In genomic region chr6:83592051-83592450, GRCm38 (mm10) we compare ENCODE assay signal across 29 mouse cellular contexts. TPM values are rescaled to one million over a fixed set of nuclear protein-coding genes. Genes with fewer than 3 reads are reported as not detected.
"Had no signal": no experiment of that assay in that cellular context is flagged by ENCODE, and none has a peak within 500 bp of the region (broad histone marks: within the 10 kb centered on the region; RNA-seq: fewer than 3 reads in every experiment).

No protein-coding gene starts in this region.

- H3K27me3 ChIP-seq: heart, embryonic 13.5 days; heart, embryonic 15.5 days; intestine, embryonic 15.5 days; limb, embryonic 12.5 days; liver, embryonic 13.5 days; liver, embryonic 15.5 days had no signal

- H3K9me3 ChIP-seq: heart, embryonic 13.5 days; heart, embryonic 15.5 days; hindbrain, embryonic 10.5 days; hindbrain, embryonic 13.5 days; intestine, embryonic 15.5 days; limb, embryonic 10.5 days; limb, embryonic 12.5 days; liver, embryonic 13.5 days; liver, embryonic 15.5 days had no signal

- H3K27ac ChIP-seq: gastrocnemius, adult 2 months; heart, embryonic 13.5 days; heart, embryonic 15.5 days; hindbrain, embryonic 10.5 days; hindbrain, embryonic 13.5 days; intestine, embryonic 15.5 days; layer of hippocampus, adult 2 months; left cerebral cortex, adult 2 months; limb, embryonic 10.5 days; limb, embryonic 12.5 days; liver, embryonic 13.5 days; liver, embryonic 15.5 days had no signal

- H3K4me3 ChIP-seq: gastrocnemius, adult 2 months; heart, embryonic 13.5 days; heart, embryonic 15.5 days; hindbrain, embryonic 10.5 days; hindbrain, embryonic 13.5 days; intestine, embryonic 15.5 days; layer of hippocampus, adult 2 months; left cerebral cortex, adult 2 months; limb, embryonic 10.5 days; limb, embryonic 12.5 days; liver, embryonic 13.5 days; liver, embryonic 15.5 days had no signal

- H3K36me3 ChIP-seq: heart, embryonic 13.5 days; heart, embryonic 15.5 days; hindbrain, embryonic 10.5 days; hindbrain, embryonic 13.5 days; intestine, embryonic 15.5 days; limb, embryonic 10.5 days; limb, embryonic 12.5 days; liver, embryonic 13.5 days; liver, embryonic 15.5 days had no signal

- DNase-seq: gastrocnemius, adult 2 months; gastrocnemius, postnatal 10 days; gastrocnemius, postnatal 25 days; heart, postnatal 36 days; kidney, adult 18-20 months; kidney, adult 8-10 months; kidney, postnatal 10 days; kidney, postnatal 25 days; kidney, postnatal 4 days; liver; liver, embryonic 13.5 days had no signal

- ATAC-seq: hindbrain, embryonic 16.5 days; inflammation-experienced regulatory T-cells, adult 6 months; intestine, embryonic 15.5 days; intestine, postnatal 0 days had no signal

- H3K9ac ChIP-seq: heart, embryonic 13.5 days; heart, embryonic 15.5 days; hindbrain, embryonic 13.5 days; intestine, embryonic 15.5 days; limb, embryonic 12.5 days; liver, embryonic 13.5 days; liver, embryonic 15.5 days had no signal

- H3K4me2 ChIP-seq: heart, embryonic 11.5 days; heart, embryonic 13.5 days; heart, embryonic 15.5 days; hindbrain, embryonic 13.5 days; intestine, embryonic 15.5 days; limb, embryonic 12.5 days; liver, embryonic 11.5 days; liver, embryonic 13.5 days; liver, embryonic 15.5 days had no signal

- H3K4me1 ChIP-seq: hindbrain, embryonic 13.5 days; intestine, embryonic 15.5 days; limb, embryonic 10.5 days; limb, embryonic 12.5 days; liver, embryonic 13.5 days; liver, embryonic 15.5 days had no signal

RNA-seq across cellular contexts. Expression of gene Actg2, which starts 56.0 kb away (rescaled TPM):
- total RNA-seq: granulocyte monocyte progenitor cell, adult 5-6 weeks; layer of hippocampus, adult 2 months; layer of hippocampus, postnatal 25 days; left cerebral cortex, adult 2 months; left cerebral cortex, postnatal 36 days had no signal
